ENCODE assay signal across 1 mouse cellular context in the genomic region with DNA sequence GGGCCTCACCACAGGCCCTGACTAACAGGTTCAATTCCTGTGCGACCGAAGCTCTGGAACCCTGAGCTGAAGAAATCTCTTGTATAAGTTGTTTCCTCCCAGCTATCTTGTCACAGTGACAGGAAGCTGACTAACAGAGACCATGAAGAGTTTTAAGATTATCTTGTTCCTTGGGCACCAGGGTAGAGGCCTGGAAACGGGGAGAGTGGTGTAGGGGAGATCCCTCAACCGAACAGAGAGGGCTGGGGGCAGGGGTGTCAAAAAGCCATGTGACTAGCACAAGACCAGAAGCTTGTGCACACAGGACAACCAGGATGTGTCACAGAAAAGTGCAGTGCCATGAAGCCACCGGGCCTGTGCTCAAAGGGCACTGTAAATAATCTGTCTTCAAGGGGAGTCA.
TF ChIP-seq lines count a peak whose summit lies in the region.

No protein-coding gene starts in this region.

TF ChIP-seq in MEL, 35 proteins besides CTCF, POLR2A, EP300 and RAD21 (continued from another document):
- TF ChIP-seq MYC (IDR thresholded peaks at IDR 0.05; ENCODE audit: low read depth, low read length) (peak; percentile 59; the same call in 1 of the 2 replicates), KAT2A (conservative IDR thresholded peaks at IDR 0.05; ENCODE audit: low read depth, low read length) (no peak), MEF2A (IDR thresholded peaks at IDR 0.05; ENCODE audit: extremely low read depth, insufficient replicate concordance, low read depth, low read length, poor library complexity, severe bottlenecking) (no peak), MAZ (IDR thresholded peaks at IDR 0.05; ENCODE audit: low read depth, low read length) (no peak), MAX (IDR thresholded peaks at IDR 0.05; ENCODE audit: low read length) (peak; percentile 89), ETS1 (IDR thresholded peaks at IDR 0.05; ENCODE audit: low read depth, low read length) (peak; percentile 79)
